Mouse (Mus musculus): ENCODE data around the gene Slc7a5.
A peak's percentile ranks its signal among the peaks of the same experiment; 100 is the strongest.

The Slc7a5 gene

DNA sequence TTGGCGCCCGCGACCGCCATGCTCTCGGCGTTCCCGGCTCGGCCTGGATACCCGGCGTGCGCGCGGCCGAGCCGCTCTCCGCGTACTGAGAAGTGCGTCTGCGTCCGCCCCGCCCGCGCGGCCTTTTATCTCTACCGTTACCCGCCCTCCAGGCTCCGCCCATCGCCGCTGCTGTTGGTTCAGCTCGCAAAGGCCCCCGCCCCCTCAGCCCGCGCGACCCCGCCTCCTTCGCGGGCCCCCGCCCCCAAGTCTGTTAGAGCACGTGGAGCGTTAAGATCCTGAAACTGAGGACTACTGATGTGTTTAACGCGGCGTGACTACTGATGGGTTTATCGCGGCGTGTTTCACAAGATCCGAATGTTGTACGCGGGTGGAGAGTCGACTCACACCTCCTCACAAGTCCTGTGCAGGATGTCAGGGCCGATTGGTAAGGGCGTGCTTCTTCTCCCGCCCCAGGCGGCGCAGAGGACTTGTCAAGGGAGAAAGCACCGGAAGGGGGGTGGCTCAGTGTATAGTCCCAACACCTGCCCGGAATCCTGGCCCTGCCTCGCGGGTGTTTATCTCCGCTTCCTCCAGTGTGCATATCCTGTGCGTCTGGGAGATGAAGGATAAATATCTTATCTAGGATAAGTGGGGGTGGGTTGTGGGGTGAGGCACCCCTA, at the start of gene Slc7a5:
Gene Slc7a5, minus strand, starts transcription at position 108 of the 662 bp plus-strand sequence.
- DNase-seq (ENCODE audit: low spot score) = peak; percentile 98

DNA sequence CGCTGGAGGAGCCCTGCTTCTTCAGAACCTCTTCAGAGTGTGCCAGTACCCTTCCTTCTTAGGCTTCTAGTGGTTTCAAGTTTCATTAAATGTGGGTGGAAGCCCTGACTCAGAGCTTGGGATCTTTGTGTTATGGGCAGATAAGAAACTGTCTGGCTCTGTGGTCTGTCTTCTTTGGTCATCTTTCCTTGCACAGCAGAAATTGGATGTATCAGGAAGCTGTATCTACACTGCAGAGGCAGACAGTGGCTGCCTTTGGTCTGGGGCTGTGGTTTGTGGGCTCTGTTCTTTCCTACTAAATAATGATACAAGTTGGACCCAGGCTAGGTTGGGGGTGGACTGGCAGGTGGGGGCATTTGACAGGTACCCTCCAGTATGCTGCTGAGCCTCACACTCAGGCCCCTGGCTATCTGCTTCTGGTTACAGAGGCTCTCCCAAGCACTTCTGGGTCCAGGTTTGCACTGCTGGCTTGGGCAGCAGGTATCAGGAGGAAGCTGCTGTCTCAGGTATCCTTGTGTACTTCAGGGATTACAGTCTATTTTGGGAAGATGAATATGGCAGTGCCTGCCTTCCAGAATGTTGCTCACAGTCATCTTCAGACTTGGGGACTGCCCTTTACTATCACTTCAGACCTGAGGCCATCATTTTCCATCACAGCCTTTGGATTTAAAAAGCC, 48.5 kb upstream of the Slc7a5 start:
- no peak for DNase-seq (ENCODE audit: low spot score)

DNA sequence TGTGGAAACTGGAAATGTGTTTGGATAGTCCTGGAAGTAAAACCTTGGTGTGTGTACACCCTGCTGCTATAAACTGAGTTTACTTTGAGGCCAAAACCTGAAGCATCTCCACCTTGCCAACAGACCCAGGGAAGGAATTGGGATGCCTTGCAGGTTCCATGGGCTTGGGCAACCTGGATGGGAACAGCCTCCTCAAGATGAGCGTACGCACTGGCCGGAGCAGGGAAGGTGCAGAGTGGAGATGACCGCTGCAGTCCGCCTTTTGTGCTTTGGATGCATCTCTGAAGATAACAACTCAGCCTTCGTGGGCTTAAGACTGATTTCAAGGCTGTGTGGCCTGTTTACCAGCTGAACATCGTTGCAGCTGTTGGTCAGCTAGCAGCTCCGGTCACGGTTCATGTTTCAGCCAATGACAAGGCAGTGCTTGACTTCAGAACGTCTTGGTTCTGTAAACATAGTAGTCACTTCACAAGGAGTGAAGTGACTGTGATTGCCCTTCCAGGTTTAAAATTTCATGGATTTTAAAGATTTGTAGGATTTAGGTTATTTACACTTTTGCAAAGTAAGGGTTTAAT, 47.6 kb upstream of the Slc7a5 start:
- DNase-seq (ENCODE audit: low spot score) = no peak

- no peak for DNase-seq (ENCODE audit: low spot score)
These were observed 46.5 kb upstream of the Slc7a5 start for GRCm38 (mm10) chr8:121953821-121954545.

GRCm38 (mm10) chr8:121952800-121953199, 45.3 kb upstream of the Slc7a5 start:
- DNase-seq (ENCODE audit: low spot score) = no peak

- no peak for DNase-seq (ENCODE audit: low spot score)
These were observed 44.6 kb upstream of the Slc7a5 start for GRCm38 (mm10) chr8:121952122-121952521.

- DNase-seq (ENCODE audit: low spot score) = no peak
These were observed 44.1 kb upstream of the Slc7a5 start for GRCm38 (mm10) chr8:121951656-121952009.

- peak; percentile 66 for DNase-seq (ENCODE audit: low spot score)
These were observed 43.5 kb upstream of the Slc7a5 start for GRCm38 (mm10) chr8:121950749-121951655.

GRCm38 (mm10) chr8:121949941-121950748, 42.7 kb upstream of the Slc7a5 start:
- peak; percentile 99 for DNase-seq (ENCODE audit: low spot score)

- DNase-seq (ENCODE audit: low spot score) = no peak
These were observed 41.8 kb upstream of the Slc7a5 start, which contains the start of gene Banp for GRCm38 (mm10) chr8:121949222-121949800. TSS of gene Banp (plus strand) at chr8:121949750.

GRCm38 (mm10) chr8:121948321-121949145, 41.0 kb upstream of the Slc7a5 start:
- DNase-seq (ENCODE audit: low spot score) = no peak

DNA sequence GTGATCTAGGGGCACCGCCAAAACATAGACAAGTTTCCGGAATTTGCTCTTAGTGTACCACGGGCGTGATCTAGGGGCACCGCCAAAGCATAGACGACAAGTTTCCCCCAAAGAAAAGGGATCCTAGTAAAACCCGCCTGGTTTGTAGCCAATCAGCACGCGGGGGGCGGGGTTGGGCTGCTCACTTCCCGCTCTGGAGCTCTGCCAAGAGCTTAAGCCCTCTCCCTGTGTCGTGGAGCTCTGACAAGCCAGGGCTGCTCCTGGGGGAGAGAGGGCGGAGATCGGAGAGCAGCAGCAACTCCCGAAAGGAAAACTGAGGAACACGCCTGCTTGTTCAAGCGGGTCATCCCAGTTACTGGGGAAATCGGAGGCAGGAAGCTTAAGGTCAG, 40.3 kb upstream of the Slc7a5 start:
- peak; percentile 87 for DNase-seq (ENCODE audit: low spot score)

DNA sequence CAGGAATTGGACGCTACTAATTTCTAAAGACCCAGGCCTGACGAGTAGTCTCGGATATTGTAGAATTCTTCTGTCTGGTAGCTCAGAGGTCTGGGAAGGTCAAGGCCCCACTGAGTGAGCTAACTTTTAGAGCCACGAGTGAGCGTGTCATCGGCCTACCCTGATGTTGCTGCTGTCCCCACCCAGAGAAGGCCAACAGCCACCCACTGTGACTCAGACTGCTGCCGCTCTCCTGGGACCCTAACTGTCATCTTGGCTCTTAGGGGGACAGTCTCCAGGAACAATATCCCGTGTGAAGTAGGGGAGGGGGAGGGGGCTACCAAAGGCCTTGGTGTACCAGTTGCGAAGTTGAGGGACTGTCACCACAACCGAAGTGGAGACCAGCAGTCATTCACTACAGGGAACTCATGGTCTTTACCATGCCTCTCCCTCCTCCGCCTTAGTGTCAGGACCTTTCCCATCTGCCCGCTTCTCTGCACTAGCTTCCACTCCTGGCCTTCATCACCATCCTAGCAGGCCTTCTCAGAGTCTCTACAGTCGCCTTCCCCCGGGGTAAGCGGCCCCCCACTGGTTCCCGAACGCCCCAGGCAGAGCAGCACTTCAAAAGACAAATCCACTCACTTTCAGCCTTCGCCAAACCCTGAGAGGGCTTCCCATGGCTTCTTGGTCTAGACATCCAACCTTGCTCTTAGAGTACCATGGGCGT, 39.7 kb upstream of the Slc7a5 start:
- no peak for DNase-seq (ENCODE audit: low spot score)

- DNase-seq (ENCODE audit: low spot score) = no peak
These were observed 38.9 kb upstream of the Slc7a5 start for GRCm38 (mm10) chr8:121946351-121946750.

DNA sequence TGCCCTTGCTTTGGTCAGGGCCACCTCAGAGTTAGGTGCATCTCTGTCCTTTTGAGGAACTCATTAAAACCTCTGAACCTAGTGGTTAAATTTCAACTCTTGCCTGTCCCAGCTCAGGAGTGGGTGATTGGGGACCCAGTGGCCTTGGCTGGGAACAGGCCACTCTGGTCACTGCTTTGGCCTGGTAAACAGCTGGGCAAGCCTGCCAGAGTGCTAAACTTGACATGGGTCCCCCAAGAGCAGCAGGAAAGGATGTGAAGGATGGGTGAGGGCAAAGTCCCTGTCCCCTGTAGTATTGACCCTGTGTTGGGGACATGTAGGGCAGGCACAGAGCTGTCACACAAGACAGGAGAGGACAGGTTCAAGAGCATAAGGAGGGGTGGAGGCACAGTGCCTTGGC, 37.3 kb upstream of the Slc7a5 start, which contains the start of gene Car5a:
Gene Car5a, minus strand, starts transcription at position 74 of the 400 bp plus-strand sequence.
- DNase-seq (ENCODE audit: low spot score) = no peak

GRCm38 (mm10) chr8:121943716-121944115, 36.2 kb upstream of the Slc7a5 start:
- no peak for DNase-seq (ENCODE audit: low spot score)

GRCm38 (mm10) chr8:121943057-121943540, 35.6 kb upstream of the Slc7a5 start:
- DNase-seq (ENCODE audit: low spot score) = no peak

- DNase-seq (ENCODE audit: low spot score) = no peak
These were observed 31.2 kb upstream of the Slc7a5 start for GRCm38 (mm10) chr8:121938732-121939131.

DNA sequence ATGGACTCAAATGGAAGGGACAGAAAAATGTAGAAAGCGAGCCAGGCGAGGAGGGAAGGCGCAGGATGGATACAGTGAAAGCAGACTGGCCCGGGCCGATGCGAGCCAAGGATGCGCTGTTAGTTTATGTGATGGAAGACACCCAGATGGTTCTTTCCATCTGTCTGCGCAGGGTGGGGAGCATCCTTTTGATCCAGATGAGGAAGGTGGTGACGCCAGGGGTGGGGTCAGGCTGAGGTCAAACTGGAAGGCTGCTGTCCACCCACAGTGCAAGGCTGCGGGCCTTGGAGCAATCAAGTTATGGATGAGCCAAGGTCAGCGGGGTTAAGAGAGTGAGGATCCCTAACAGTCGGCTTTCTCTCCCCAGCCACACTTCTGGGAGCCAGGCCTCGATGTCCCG, 28.9 kb upstream of the Slc7a5 start:
- no peak for DNase-seq (ENCODE audit: low spot score)

Data from ovary, postnatal 36 days (tissue).